Mouse (Mus musculus) kidney, postnatal 25 days (tissue): Measurements from ENCODE around the gene Bnc2.
A peak's percentile ranks its signal among the peaks of the same experiment; 100 is the strongest.

Experiments used
- DNase-seq, 2 experiments: peaks; one replicate each; pipeline ENCODE4 v3.0.0; 2021; ENCODE audit warnings: mixed read lengths in 2 of 2

Bnc2 gene

DNA sequence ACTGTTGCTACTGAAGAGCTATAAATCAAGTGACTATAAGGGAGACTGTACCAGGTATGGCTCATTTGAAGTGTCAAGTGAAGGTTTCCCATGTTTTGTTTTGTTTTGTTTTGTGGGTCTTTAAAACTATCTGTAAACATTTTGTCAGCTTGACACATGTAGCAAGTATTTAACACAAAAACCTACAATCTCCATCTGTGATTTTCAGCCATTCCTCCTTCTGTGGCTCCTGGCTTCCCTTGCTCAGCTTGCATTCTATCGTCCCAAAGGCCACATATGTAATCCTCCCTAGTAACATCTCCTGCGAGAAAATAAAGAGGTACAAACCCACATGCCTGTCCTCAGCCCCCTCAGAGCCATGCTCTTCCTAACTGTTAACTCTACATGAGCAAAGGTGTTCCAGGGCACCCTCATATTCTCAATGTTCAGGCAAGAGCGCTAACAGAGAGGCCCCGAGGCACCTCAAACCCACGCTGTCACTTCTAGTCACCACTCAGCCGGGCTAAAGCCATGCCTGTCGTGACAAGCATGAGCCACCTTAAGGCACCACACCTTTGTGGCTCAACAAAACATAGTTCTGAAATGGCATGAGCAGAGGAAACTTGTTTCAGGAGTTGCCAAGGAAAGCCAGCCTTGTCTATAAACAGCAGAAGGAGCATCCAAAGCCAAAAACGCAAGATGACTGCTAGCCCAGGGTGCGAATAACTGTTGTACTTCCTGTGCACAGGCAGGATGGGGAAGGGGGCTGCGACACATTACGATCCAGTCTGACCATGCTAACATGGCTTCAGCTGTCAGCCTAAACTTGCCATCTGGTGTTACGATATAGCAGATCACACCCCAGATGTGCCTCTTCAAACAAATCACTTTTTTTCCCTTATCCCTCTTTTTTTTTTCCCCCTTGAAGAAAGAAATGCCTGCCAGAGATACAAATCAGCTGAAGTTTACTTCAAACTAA, 42.0 kb downstream of the Bnc2 start:
- no peak for DNase-seq

DNA sequence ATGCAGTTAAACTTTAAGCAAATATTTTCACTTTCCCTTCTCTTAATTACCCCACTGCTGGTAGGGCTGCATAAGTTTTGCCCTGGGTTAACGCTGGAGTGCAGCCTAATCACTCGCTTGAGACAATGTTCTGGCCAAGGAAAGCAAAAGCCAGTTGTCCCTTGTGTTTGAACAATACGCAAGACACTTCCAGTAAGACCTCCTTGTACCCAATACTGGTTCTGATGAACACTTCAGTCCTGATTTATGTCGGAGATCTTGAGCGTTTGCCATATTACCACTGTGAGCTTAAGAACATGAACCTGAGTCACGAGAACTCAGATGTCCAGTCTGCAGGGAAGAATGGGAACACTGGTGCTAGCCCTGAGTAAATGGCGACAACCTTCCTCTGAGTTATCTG, 47.5 kb downstream of the Bnc2 start:
- no peak for DNase-seq

DNA sequence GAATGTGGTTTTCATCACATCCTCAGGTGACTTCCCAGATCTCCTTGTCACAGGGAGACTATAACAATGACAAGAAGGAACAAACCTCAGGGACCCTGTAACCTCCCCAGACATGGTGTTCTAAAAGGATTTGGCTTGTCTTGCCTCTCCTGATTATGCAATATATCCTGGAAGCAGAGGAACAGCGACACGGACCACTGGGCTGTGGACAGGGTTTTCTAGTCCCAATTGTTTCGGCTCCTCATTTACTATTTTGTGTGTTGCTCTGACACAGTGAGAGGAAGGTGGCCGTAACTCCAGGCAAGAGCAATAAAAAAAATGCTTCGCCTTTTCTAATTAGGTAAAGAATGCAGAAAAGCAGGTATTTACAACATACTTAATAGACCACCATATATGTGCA, 51.8 kb downstream of the Bnc2 start:
- peak; percentile 6 to 40 for DNase-seq

DNA sequence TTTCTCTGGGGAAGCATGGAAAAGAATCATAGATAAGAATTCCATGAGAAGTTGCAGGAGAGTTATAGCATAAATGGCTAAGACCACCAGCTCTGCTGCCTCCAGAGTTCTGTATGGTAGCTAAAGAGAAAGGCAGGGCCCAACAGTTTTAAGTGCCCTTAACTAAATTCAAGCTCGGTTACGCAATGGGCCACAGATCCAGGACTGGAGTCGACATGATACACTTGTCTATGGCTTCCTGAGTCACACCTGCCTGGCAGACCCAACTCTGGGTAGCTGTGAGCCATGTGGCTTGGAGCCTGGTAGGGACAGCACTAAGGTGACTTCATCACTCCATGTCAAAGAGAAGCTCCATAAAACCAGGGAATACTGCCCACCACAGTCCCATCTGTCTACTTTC, 53.3 kb downstream of the Bnc2 start:
- no peak for DNase-seq

DNA sequence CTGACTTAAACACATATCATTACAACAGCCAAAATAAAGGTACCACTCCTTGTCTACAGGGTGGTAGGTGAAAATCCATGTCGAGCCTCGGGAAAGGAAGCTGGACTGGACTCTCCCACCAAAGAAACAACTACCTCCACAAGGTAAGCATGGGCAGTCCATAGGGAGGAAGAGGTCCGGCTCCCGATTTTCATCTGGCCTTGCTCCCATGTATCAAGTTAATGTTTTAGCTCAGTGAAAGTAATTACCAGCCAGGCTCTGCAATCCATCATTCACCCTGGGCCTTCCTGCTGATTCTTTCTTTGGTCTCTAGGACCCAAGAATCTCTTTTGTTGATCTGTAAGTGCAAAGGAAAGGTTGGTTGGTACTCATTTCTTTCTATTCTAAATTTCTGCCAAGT, 65.2 kb downstream of the Bnc2 start:
- peak; percentile 13 to 44 for DNase-seq

DNA sequence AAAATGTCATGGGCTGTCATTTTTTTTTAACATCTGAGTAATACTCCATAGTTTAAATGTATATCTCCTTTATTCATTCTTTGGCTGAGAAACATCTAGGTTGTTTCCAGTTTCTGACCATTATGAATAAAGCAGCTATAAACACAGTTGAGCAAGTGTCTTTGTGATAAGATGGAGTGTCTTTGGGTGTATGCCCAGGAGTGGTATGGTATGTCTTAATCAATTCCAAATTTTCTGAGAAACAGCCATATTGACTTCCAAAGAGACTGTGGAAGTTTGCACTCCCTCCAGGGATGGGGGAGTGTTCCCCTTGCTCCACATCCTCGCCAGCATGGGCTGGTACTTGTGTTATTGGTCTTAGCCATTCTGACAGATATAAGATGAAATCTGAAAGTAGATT, 70.6 kb downstream of the Bnc2 start:
- DNase-seq: no peak

DNA sequence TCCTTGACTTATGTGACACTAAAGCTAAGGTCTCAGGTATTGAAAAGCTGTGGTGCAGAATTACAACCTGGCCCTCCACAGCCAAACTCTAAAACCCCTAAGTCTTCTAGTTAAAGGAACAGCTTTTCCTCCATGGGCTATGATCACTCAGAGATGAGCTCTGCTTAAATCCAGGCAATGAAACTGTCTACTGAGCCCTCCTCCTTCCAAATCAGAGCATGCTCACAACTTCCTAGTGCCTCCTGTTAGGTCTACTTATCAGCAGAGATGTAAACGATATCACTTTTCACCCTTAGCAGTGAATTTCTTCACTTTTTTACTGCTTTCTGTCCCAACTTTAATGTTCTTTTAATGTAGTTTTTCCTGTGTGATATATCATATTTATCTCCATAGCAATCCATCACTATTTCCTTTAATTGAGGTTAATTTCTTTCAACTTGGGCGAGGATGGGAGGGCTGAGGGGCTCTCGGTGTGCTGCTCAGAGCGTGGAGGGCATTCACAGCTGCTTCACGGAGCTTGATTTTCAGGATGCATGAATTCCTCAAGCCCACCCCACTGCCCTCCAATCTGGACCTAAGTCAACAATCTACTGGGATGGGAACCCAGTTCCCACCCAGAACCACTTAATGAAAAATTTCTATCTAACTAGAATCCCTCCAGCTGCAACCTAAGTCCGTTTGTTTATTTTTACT, 94.7 kb downstream of the Bnc2 start:
- no peak for DNase-seq

DNA sequence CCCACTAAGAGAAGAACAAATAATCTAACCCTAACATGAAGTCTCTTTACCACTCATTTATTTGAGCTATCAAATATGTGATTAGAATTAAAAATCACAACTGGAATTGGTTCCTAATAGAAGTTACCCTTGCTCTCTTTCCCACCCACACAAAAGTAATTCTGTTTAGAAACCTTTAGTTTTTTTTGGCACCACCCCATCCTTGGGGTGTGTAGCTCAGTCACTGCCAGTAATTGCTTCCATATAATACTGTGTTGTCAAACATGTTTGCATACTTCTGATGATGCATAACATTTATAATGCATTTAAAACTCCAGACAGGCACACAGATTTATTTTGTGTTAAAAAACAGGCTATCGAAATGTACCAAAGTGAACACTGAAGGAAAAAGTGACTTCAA, 96.8 kb downstream of the Bnc2 start:
- DNase-seq: no peak

DNA sequence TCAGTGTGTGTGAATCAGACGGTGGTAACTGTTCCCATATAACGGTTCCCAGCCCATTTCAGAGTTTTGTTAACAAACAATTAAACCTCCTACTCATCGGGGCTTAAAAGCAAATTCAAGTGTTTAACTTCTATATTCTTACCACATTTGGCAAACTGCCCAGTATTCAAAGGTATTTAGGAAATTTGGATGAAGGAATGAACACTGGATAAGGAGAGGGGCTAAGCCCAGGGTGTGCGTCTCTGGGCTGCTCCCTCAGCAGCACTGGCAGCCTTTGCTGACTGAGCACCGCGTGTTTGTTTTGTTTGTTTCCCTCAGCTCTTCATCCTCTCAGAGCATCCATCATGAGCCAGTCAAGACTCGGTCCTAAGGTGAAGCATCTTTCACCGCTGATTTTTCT, 109.0 kb downstream of the Bnc2 start:
- no peak for DNase-seq

DNA sequence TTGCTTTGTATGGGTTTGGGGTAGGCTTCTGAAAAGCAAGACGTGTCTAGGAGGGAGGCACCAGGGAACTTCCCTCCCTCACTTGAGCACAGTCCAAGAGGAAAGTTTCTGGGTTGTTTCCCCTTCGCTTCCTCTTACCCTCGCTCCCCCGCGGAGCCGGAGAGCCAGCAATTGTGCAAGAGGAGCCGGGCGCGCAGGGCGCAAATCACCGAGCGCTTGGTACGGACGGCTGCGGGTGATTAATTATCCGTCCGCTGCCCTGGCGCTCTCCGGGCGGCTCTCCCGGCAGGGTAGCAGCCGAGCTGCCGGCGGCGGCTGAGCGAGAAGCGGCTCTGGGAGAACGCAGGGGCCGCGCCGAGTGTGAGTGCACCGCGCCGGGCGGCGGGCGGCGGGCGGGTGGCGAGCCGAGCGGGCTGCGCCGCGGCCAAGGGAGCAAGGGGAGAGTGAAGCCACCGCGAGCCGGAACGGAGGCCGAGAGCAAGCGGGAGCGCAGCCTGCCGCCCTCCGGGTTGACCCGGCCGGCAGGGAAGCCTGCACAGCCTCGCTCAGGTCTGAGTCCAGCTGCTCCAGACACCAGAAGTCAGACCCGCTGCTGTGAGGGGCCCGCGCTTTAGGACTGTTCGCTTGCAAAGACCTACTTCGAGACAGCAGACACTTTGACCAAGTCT, 129.7 kb downstream of the Bnc2 start:
- peak; percentile 76 to 89 for DNase-seq

DNA sequence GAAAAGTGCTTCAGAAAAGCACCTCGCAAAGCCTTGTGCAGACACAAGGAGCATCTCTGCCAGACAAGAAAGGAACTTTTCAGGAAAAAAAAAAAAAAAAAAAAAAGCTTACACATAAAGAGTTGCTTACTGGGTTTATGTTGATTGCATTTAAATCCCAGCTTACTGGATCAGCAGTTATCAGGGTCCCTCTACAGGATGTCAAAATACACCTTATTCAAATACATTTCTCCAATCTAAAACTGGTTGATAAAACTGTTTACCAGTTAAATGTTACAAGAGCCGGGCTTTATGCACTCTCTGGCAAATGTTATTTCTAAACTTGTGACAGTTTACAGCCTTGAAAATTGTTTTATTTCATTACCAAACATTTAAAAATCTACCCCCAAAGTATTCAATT, 130.4 kb downstream of the Bnc2 start:
- DNase-seq: no peak

DNA sequence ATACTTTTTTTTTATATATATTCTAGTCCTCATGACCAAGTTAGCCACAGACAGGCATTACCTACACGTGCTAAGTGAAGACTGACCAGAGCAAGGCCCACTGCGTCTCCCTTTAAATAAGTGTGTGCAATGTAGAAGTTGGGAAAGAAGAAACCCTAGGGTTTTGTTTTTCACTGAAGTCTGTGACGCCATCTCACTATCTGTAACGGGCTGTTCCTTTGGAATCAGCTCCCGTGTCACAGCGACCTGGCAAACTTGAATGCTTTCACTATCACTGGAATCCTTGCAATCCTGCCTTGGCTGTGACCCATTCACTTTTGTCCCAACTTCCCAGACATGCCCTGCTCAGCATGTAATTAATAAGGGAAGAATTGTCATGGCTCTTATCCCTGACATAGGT, 134.5 kb downstream of the Bnc2 start:
- DNase-seq: no peak

DNA sequence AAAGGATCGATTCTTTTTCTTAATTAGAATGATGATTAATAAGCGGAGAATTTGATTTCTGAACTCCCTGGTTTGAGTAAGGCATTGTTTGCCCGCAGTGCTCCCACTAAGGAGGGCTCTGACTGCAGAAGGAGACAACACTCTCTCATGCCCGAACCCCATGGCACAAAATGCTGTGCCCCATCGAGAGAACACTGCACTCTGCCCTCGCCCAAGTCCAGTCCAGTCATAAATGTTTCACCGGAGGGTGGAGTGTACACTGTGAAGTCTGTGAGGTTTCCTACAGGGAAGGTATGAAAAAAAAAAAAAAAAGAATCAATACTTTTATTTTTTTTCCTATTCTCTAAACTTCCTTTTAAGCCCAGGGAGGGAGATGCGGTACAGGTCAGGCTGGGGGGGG, 135.7 kb downstream of the Bnc2 start:
- peak; percentile 33 to 67 for DNase-seq

DNA sequence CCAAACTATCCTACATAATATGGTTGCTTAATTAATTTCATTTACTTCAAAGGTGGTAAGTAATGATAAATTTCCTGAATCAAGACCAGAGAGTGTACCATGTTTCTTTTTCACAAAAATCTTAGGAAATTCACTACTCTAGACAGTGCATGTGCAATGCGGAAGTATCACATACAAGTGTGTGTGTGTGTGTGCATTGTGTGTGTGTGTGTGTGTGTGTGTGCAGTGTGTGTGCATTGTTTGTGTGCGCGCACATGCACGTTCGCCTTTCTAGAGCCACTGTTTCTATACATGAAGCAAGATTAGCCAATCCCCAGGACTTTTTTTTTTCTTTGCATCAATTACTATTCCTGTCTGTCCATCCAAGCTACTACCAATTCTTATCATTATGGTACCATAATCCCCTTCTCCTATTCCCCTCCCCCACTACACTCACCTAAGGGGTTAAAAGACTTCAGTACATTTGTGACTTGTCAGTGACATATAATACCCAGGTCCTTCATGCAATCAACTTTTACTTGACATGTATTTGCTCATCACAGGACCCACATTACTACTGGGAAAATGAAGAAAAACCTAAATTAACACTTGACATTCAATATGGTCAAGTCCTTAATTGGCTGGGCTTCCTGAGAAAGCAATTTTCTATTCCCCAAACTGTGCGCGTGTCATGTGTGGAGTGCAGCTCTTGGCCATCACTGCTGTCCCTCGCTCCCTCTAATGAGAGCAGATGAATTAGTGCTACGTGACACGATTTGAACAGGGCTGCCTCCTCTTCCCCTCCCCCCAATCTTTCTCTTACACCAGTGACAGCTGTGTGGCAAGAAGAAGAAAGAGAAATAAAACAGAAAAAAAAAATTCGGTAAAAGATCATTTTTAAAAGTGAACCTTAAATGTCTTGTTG, 145.9 kb downstream of the Bnc2 start:
- DNase-seq: no peak

DNA sequence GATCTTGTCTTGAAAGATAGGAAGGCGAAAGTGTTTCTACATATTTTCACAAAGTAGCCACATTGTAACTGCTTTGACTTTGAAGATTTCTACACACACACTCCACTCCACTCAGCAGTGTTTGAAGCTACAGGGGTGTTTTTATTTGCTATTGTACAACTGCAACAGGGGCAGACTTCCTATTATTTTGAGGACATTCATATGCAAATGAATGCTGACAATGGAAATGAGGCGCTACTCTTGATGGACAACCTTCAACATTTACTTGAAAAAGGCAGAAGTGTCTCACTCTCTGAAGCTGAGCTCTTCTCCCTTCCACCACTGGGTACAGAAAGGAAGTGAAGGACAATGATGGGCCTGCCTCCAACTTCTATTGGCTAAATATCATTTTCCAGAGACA, 146.7 kb downstream of the Bnc2 start:
- DNase-seq: no peak

DNA sequence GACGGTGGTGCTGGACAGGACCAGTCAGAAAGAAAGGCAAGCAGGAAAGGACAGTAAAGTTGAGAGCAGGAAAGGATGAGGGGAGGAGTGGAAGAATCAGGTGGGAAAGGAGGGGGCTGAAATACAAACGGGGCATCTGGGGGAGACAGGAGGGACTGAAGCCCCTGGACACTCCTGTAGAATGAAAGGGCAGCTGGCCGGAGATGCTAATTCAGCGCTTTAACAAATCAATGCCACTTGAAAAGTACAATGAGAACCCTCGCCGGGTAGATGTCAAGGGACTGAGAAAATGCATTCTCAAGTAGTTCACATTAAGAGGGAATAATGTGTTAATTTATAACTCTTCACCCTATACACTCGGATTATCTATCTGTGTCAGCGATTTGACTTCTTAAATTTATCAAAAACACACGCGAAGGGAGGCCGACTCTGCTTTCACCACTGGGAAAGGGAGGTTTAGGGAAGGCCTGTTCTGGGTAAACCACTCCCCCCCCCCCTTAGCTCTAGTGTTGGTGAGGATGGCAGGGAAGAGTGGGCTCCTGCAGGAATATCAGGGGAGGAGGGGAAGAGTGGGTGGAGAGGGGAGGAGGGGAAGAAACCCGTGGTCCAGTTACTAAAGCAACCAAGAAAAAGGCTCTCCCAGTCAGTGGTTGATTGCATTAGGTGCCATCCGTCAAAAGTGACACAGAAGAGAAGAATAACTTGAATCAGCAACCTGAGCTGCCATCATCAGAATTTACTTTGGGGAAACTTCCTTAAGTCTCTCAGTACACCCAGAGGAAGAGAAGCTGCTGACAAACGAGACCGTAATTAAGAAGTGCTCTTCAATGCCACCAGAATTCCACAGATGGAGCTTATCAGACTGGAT, 147.8 kb downstream of the Bnc2 start:
- no peak for DNase-seq

DNA sequence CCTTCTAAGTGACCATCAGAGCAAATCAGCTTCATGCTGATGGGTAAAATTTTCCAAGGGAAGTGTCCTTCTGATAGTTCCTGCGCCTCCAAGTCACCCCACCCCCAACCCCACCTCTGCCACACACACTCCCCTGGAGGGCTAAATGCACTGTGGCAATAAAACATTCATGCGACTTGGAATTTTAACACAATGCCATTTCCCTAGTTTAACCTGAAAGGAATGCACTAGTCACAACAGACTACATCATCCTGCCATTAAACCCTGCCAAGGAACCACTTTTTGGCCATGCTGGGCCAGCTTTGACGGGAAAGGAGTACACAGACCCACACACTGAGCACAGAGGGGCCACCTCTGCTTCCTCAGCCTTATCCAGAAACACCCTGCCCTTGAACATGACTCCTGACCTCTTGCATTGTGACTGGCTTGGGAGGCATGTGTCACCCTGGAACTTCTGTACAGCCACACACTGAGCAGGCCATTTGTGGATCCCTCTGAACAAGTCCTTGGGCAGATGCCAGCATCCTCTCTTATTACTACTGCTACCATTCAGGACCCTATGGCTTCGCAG, 151.3 kb downstream of the Bnc2 start:
- peak; percentile 44 to 59 for DNase-seq

DNA sequence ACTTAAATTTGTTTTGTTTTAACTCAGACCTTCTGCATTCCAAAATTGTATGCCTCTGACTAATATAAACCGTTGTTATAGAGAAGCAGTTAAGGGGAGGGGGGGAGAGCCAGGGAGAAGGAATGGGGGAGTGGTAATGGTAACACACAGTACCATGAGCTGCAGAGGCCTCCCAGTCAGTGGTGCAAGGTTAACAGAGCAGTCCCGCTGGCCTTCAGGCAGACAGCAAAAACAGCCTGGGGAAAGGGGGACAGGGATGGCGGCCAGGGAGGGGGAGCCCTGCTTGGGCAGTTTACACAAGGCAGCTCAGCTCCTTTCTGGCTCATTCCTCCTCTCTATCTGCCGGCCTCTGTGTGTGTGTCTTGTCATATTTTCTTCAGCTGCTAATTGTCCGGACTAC, 151.9 kb downstream of the Bnc2 start:
- DNase-seq: peak; percentile 7 to 51

DNA sequence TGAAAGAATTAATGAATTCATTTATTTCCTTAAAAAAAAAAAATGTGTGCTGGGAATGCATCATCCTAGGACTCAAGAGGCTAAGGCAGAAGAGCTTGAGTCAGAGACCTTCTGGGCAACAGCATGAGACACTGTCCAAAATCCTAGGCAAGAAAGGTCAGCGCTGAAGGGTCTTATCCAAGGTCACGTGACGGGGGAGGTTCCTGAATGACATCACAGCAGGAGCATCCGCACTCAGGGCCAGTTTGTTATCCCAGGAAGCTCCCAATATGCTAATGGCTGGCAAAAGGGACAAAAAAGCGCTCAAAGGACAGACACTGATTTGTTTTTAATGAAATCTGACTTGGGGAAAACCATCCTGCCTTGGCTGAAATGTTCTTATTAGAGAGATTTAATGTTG, 153.5 kb downstream of the Bnc2 start:
- no peak for DNase-seq

DNA sequence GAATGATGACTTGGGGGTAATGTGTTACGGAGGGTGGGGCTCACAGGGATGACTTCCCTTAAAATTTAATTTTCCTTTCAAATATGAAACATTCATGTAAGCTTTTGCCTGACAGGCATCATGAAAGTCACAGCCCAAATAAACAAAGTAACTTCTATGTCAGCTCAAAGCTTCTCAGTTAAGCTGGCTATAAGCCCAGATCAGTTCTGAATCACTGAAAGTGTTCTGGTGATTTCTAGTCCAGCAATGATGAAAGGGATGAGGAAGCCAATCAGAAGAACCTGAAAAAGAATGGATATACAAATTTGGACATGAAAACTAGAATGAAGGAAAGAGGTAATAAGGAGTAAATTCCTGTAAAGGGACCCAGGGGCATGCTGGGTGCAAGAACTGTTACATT, 164.6 kb downstream of the Bnc2 start:
- no peak for DNase-seq

DNA sequence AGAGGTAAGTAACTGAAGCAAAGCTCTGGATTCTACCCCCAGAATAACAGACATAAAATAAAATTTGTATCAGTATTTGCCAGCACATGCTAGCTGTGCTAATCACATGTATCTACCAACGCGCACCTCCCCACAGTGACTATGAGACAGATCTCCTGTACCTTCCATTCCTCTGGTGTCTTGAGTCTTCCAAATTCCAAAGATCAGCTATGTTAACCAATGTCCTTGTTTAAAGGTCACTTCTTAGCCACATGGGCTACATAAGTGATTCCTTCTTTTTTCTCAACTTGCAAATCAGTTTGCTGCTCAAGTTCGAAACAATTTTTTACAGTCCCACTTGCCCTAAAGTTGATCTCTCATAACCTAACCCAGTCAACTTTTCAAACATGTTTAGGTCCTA, 167.5 kb downstream of the Bnc2 start:
- DNase-seq: no peak
